Mouse (Mus musculus) c-Kit-negative CD71-positive TER-119-positive erythroid progenitor cells, embryonic 14.5 days (primary cell): ENCODE data around the gene Lsp1.

ENCODE experiments used
- DNase-seq: peaks from one replicate; pipeline ENCODE4 v3.0.0-alpha.2; 2013; ENCODE audit warnings: low read depth, low spot score

The Lsp1 gene

DNA sequence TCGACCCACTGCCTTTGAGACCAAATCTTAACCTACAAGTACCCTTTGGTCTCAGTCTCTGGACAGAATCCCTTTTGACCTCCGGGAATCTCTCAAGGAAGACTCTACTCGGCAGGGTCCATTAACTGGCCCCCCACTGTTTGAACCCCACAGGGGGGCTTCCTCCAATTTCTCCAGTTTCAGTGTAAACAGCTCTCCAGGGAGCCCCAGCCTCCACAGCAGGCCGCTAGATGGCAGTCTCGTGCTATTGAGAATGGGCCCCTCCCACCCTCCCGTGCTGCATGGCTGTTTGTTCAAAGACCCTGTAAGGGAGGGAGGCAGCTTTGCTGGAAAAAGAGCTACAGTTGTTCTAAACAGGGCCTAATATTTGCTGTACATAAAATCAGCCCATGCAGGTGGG, 77.3 kb downstream of the Lsp1 start:
- no peak for DNase-seq

DNA sequence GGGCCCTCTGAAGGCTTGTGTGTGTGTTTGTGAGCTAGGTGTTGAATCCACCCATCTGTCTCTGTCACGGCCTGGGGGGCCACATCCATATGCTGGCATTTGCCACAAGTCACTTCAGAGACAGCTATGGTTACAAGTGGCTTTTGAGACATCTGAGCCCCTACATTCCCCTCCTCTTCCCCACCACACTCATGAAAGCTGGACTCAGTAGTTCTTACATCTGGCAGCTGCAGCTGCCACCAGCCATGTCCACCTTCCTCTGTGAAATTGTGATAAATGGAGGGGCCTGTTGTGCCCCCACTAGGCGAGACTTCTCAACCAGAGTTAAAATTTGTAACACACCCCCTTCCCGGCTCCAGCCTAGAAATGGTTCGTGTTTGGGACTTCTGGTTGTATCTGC, 77.7 kb downstream of the Lsp1 start:
- DNase-seq, result no peak

DNA sequence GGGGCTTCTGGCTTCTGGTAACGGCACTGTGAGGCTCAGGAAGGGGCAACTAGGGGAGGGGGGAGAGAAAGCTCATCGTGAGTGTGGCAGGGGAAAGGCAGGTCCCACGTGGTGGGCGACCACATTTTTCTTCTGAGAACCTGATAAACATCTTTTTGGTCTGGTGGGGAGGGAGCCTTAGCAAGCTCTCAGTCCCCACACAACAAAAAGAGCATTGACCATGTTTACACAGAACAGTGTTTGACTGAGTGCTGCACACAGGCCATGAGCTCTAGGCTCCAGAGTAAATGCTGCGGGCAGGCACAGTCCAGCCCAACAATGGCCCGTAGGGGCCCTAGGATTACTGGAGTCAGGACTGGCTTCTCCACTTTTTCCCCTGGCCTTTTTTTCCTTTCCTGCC, 78.2 kb downstream of the Lsp1 start:
- no peak for DNase-seq

DNA sequence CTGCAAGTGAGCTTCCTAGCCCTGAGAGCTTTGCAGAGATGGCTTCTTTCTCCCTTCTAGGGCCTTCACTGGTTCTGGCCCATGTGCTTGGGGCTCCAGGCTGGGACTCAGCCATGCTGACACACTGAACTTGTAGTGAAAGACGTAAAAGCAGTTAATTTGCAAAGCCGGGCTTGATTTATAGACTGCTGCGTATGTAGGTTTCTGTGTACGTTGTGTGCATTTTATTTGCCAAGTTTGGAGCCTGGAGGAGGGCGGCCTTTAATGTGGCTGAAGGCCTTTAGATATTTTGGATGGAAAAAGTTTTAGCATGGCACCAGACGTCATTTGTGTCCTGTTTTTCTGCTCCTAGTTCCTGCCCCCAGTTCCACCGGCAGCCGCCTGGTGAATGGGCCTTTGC, 79.2 kb downstream of the Lsp1 start:
- no peak for DNase-seq

DNA sequence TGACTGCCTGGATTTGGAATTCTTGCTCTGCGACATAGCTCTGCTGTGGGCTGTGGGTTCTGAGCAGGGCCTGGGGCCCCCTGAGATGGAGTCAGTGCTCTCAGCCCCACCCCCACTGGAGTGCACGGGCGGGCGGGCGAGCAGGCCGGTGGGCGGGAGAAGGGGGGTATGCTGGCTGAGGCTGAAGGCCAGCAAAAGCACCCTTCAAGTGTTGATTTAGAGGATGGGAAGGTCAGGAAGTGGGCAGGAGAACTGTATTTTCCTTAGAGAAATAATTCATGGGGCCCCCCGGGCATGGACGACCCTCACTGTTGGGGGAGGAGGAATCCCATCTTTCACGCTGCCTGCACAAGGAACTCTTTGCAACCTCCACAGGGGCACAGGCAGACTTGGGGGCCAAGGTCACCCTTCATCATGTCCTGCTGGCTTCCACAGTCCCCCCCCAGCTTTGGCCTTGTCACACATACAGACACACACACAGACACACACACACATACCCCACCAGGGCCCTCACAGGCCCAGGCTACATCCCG, 82.2 kb downstream of the Lsp1 start:
- no peak for DNase-seq
